Mouse (Mus musculus) G1E (cell line): ENCODE measurements around the gene Fus.

Experiments used
- CTCF ChIP-seq: IDR thresholded peaks from 2 replicates; pipeline ENCODE4 v1.5.1; 2012; ENCODE audit warnings: low read depth, low read length, inconsistent platforms, mixed read lengths
- GATA1 ChIP-seq: IDR thresholded peaks from 2 replicates; pipeline ENCODE4 v1.6.1; 2012; ENCODE audit warnings: borderline replicate concordance, low read length, inconsistent platforms, mixed read lengths
- POLR2AphosphoS5 ChIP-seq: IDR thresholded peaks from 2 replicates; pipeline ENCODE4 v1.6.1; 2012; ENCODE audit warnings: low read depth, low read length, inconsistent platforms; ENCODE audit not compliant: insufficient replicate concordance

DNA sequence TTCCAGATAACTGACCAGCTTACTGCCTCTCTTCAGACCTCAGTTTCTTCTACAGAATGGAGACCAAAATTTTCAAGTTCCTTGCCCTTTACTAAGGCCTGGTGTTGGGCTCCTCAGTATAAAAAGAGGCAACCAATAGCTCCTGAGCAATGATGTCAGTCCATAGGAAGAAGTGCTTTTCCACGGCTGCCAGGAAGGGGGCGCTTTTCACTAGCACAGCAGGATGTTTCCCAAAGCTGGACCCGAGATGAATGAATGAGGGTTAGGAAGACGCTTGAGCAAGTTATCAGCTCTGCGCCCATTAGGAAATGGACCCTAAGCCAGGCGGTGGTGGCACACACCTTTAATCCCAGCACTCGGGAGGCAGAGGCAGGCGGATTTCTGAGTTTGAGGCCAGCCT, 45.7 kb upstream of the Fus start:
- peak; percentile 5; the same call in 1 of the 2 replicates for TF ChIP-seq CTCF
- no peak for TF ChIP-seq GATA1
- TF ChIP-seq POLR2AphosphoS5, result no peak
